Mouse (Mus musculus) liver, embryonic 11.5 days (tissue): ENCODE measurements around the gene Gm44596. TPM values are rescaled to one million over a fixed set of nuclear protein-coding genes. Genes with fewer than 3 reads are reported as not detected.

Source experiments
- ATAC-seq: fragments of 200-750 bp; cut with Nextera tagmentation; replicated peaks from 2 replicates; pipeline ENCODE4 v1.8.0; 2017; ENCODE audit warnings: moderate number of reproducible peaks, mild to moderate bottlenecking, moderate TSS enrichment, moderate library complexity; ENCODE audit not compliant: low FRiP score
- DNase-seq: peaks from one replicate; pipeline ENCODE4 v3.0.0-alpha.2; 2017; ENCODE audit warnings: low spot score
- H3K27ac ChIP-seq: fragments of 300-500 bp; sonication (generic); 2 replicates; pipeline ENCODE4 v1.5.1; 2014; ENCODE audit warnings: mild to moderate bottlenecking, low read depth, low read length, control low read depth
- H3K27me3 ChIP-seq: fragments of 300-500 bp; sonication (generic); replicated peaks from 2 replicates; pipeline ENCODE4 v1.6.1; 2014; ENCODE audit warnings: low read length, mixed read lengths; ENCODE audit not compliant: control insufficient read depth, insufficient read depth
- H3K36me3 ChIP-seq: fragments of 300-500 bp; sonication (generic); 2 replicates; pipeline ENCODE4 v1.6.1; 2014; ENCODE audit warnings: mild to moderate bottlenecking, low read length, moderate library complexity, mixed read lengths; ENCODE audit not compliant: control insufficient read depth, insufficient read depth
- H3K4me1 ChIP-seq: fragments of 300-500 bp; sonication (generic); replicated peaks from 2 replicates; pipeline ENCODE4 v1.6.1; 2014; ENCODE audit warnings: low read length, mixed read lengths; ENCODE audit not compliant: control insufficient read depth, insufficient read depth
- H3K4me2 ChIP-seq: fragments of 300-500 bp; sonication (generic); 2 replicates; pipeline ENCODE4 v1.6.1; 2014; ENCODE audit warnings: mild to moderate bottlenecking, control low read depth, moderate library complexity
- H3K4me3 ChIP-seq: fragments of 300-500 bp; sonication (generic); 2 replicates; pipeline ENCODE4 v1.5.1; 2014; ENCODE audit warnings: low read depth, low read length, control low read depth
- H3K9ac ChIP-seq: fragments of 300-500 bp; sonication (generic); 2 replicates; pipeline ENCODE4 v1.6.1; 2014; ENCODE audit warnings: low read depth, low read length, control low read depth
- H3K9me3 ChIP-seq: fragments of 300-500 bp; sonication (generic); 2 replicates; pipeline ENCODE4 v1.6.1; 2016; ENCODE audit warnings: low read length, inconsistent platforms, mixed read lengths; ENCODE audit not compliant: control insufficient read depth
- WGBS: fragments of 180-500 bp; shearing (Covaris S2); extraction: QIAGEN DNeasy Blood & Tissue Kit; methylation state at CpG from one replicate; pipeline ENCODE4 v1.1.7; 2014; 5-methylcytosine and 5-hydroxymethylcytosine counted together
- polyA plus RNA-seq: library from polyadenylated mRNA; unstranded; fragments of >200 nt; fragmentation: Nextera tagmentation; extraction: Ambion mirVana; gene quantifications from 2 replicates; pipeline ENCODE4 v1.2.1, GENCODE M21; 2014

Gene Gm44596
- polyA plus RNA-seq, 1 experiment from 2014 or later, result not detected

- Histone ChIP-seq H3K4me1 (no peaks in the 10 kb centered on the region), H3K27me3 (no peaks in the 10 kb centered on the region), H3K9ac (no peak overlapping the region), H3K27ac (no peak overlapping the region), H3K9me3 (no peaks in the 10 kb centered on the region), H3K4me3 (no peak overlapping the region), H3K36me3 (no peaks in the 10 kb centered on the region), H3K4me2 (no peak overlapping the region)
- no peak for DNase-seq
- ATAC-seq, result no peak
- 44% methylated on average over 1 of the region's 1 CpGs for WGBS
These were observed 15.4 kb downstream of the Gm44596 start for GRCm38 (mm10) chr6:128390683-128391082.

GRCm38 (mm10) chr6:128397574-128398261 is 22.4 kb downstream of the Gm44596 start:
- no peaks in the 10 kb centered on the region for H3K4me1 ChIP-seq

GRCm38 (mm10) chr6:128398996-128399395 is 23.7 kb downstream of the Gm44596 start, which contains the start of gene Nrip2:
TSS of gene Nrip2 (plus strand) at chr6:128399296.
- H3K9ac ChIP-seq, result no peak within 1 kb of the TSS
- no peaks in the 10 kb centered on the region for H3K36me3 ChIP-seq
- 72% methylated on average over 3 of the region's 3 CpGs for WGBS
- DNase-seq (no peak), ATAC-seq (no peak)
- no peaks in the 10 kb centered on the region for H3K9me3 ChIP-seq
- H3K4me2 ChIP-seq, result peak within 1 kb of the TSS; percentile 36
- H3K27ac ChIP-seq, result peak within 1 kb of the TSS; percentile 11; the same call in 1 of the 2 replicates
- H3K4me1 ChIP-seq, result no peaks in the 10 kb centered on the region
- H3K4me3 ChIP-seq, result no peak within 1 kb of the TSS
- no peaks in the 10 kb centered on the region for H3K27me3 ChIP-seq

More at GRCm38 (mm10) chr6:128397574-128398261, 22.4 kb downstream of the Gm44596 start:
- peak overlapping the region; percentile 17; the same call in 1 of the 2 replicates for H3K4me2 ChIP-seq
- H3K9ac ChIP-seq, result no peak overlapping the region
- no peak overlapping the region for H3K4me3 ChIP-seq
- no peaks in the 10 kb centered on the region for H3K36me3 ChIP-seq
- peak overlapping the region; percentile 11 for H3K27ac ChIP-seq
- 62% methylated on average over 7 of the region's 7 CpGs for WGBS
- DNase-seq (no peak), ATAC-seq (peak; percentile 52)
- no peaks in the 10 kb centered on the region for H3K27me3 ChIP-seq
- no peaks in the 10 kb centered on the region for H3K9me3 ChIP-seq

- DNase-seq, result peak; percentile 39
- no peak overlapping the region for H3K9ac ChIP-seq
- no peaks in the 10 kb centered on the region for H3K4me1 ChIP-seq
- H3K27me3 ChIP-seq, result no peaks in the 10 kb centered on the region
- H3K36me3 ChIP-seq, result no peaks in the 10 kb centered on the region
- WGBS, result 64% methylated on average over 21 of the region's 21 CpGs
- peak overlapping the region; percentile 36 for H3K4me2 ChIP-seq
- no peak overlapping the region for H3K27ac ChIP-seq
- no peak overlapping the region for H3K4me3 ChIP-seq
- ATAC-seq, result peak; percentile 32; the same call in 1 of the 2 replicates
- H3K9me3 ChIP-seq, result no peaks in the 10 kb centered on the region
These were observed 24.3 kb downstream of the Gm44596 start for GRCm38 (mm10) chr6:128399421-128400185.

- ATAC-seq, result no peak
- no peaks in the 10 kb centered on the region for H3K9me3 ChIP-seq
- no peak overlapping the region for H3K27ac ChIP-seq
- 73% methylated on average over 5 of the region's 5 CpGs for WGBS
- H3K9ac ChIP-seq, result no peak overlapping the region
- no peaks in the 10 kb centered on the region for H3K27me3 ChIP-seq
- peaks cover 7% of the 10 kb centered on the region for H3K36me3 ChIP-seq
- DNase-seq, result no peak
- H3K4me3 ChIP-seq, result no peak overlapping the region
- no peak overlapping the region for H3K4me2 ChIP-seq
- no peaks in the 10 kb centered on the region for H3K4me1 ChIP-seq
These were observed 29.4 kb downstream of the Gm44596 start for GRCm38 (mm10) chr6:128404708-128405107.

- ATAC-seq (no peak), DNase-seq (no peak)
- no peak overlapping the region for H3K4me2 ChIP-seq
- H3K4me3 ChIP-seq, result no peak overlapping the region
- no peaks in the 10 kb centered on the region for H3K4me1 ChIP-seq
- peaks cover 31% of the 10 kb centered on the region for H3K36me3 ChIP-seq
- no peaks in the 10 kb centered on the region for H3K27me3 ChIP-seq
- H3K9ac ChIP-seq, result no peak overlapping the region
- 87% methylated on average over 7 of the region's 7 CpGs for WGBS
- no peaks in the 10 kb centered on the region for H3K9me3 ChIP-seq
- H3K27ac ChIP-seq, result no peak overlapping the region
These were observed 33.3 kb downstream of the Gm44596 start for GRCm38 (mm10) chr6:128408544-128409125.

- 92% methylated on average over 13 of the region's 13 CpGs for WGBS
- Histone ChIP-seq H3K4me1 (no peaks in the 10 kb centered on the region), H3K4me3 (no peak overlapping the region), H3K9me3 (no peaks in the 10 kb centered on the region), H3K27ac (no peak overlapping the region), H3K27me3 (no peaks in the 10 kb centered on the region), H3K4me2 (no peak overlapping the region), H3K36me3 (peaks cover 31% of the 10 kb centered on the region), H3K9ac (no peak overlapping the region)
- DNase-seq, result no peak
- no peak for ATAC-seq
These were observed 35.0 kb downstream of the Gm44596 start for GRCm38 (mm10) chr6:128410305-128410704.

GRCm38 (mm10) chr6:128411115-128411514 is 35.8 kb downstream of the Gm44596 start:
- Histone ChIP-seq H3K27me3 (no peaks in the 10 kb centered on the region), H3K36me3 (peaks cover 34% of the 10 kb centered on the region), H3K4me3 (no peak overlapping the region), H3K4me2 (no peak overlapping the region), H3K27ac (no peak overlapping the region), H3K9ac (no peak overlapping the region), H3K9me3 (no peaks in the 10 kb centered on the region), H3K4me1 (no peaks in the 10 kb centered on the region)
- DNase-seq, result peak; percentile 73
- 18% methylated on average over 3 of the region's 3 CpGs for WGBS
- peak; percentile 62 for ATAC-seq
